In genomic region chr1:131238931-131239381, GRCm38 (mm10) we compare ENCODE assay signal across 9 mouse cellular contexts. TPM values are rescaled to one million over a fixed set of nuclear protein-coding genes. Genes with fewer than 3 reads are reported as not detected.
DNase-seq lines count a peak whose midpoint lies in the region; ATAC-seq and TF ChIP-seq lines count a peak whose summit lies in the region.
"Had no signal": no experiment of that assay in that cellular context is flagged by ENCODE, and none has a peak within 500 bp of the region (broad histone marks: within the 10 kb centered on the region; RNA-seq: fewer than 3 reads in every experiment).

No protein-coding gene starts in this region.

- H3K4me1 ChIP-seq in heart, embryonic 10.5 days: peaks cover 68% of the 10 kb centered on the region
- no peaks in the 10 kb centered on the region for H3K4me1 ChIP-seq in testis, adult 2 months (ENCODE audit: control insufficient read depth, insufficient read depth, low read length)

- H3K36me3 ChIP-seq in heart, embryonic 10.5 days: no peaks in the 10 kb centered on the region
- H3K36me3 ChIP-seq in testis, adult 2 months (ENCODE audit: control insufficient read depth, insufficient read depth, low read length): no peaks in the 10 kb centered on the region
- H3K36me3 ChIP-seq: limb, embryonic 13.5 days had no signal

- no peak overlapping the region for H3K4me3 ChIP-seq in heart, embryonic 10.5 days
- no peak overlapping the region for H3K4me3 ChIP-seq in testis, adult 2 months (ENCODE audit: control insufficient read depth, low read depth, low read length)
- H3K4me3 ChIP-seq: limb, embryonic 13.5 days had no signal

- peak; percentile 45 for ATAC-seq in cerebellum, adult (ENCODE audit: insufficient number of reproducible peaks, low FRiP score, low TSS enrichment)

- 58% methylated on average over 8 of the region's 8 CpGs for WGBS in heart, embryonic 10.5 days

- no peaks in the 10 kb centered on the region for H3K9me3 ChIP-seq in heart, embryonic 10.5 days
- H3K9me3 ChIP-seq: limb, embryonic 13.5 days had no signal

- H3K27me3 ChIP-seq in heart, embryonic 10.5 days (ENCODE audit: insufficient read depth, poor library complexity, severe bottlenecking): peaks cover 27% of the 10 kb centered on the region; the same call in 1 of the 2 replicates
- H3K27me3 ChIP-seq in testis, adult 2 months (ENCODE audit: control insufficient read depth, insufficient read depth, low read length): no peaks in the 10 kb centered on the region

- no peak for TF ChIP-seq CTCF in testis, adult 2 months (IDR thresholded peaks at IDR 0.05; ENCODE audit: control insufficient read depth, insufficient read depth, insufficient replicate concordance, low read depth, low read length)

- H3K27ac ChIP-seq in heart, embryonic 10.5 days: peak overlapping the region; percentile 59
- peak overlapping the region; percentile 19; the same call in 1 of the 2 replicates for H3K27ac ChIP-seq in testis, adult 2 months (ENCODE audit: control insufficient read depth, insufficient read depth, low read depth, low read length)
- H3K27ac ChIP-seq: limb, embryonic 13.5 days had no signal

- TF ChIP-seq POLR2A in testis, adult 2 months (IDR thresholded peaks at IDR 0.05; ENCODE audit: control insufficient read depth, low read depth, low read length): no peak

- no peak for DNase-seq in cerebellum, postnatal 4 days (ENCODE audit: low spot score in 2 of 2)
- peak; percentile 78 for DNase-seq in brain, adult 2 months (ENCODE audit: low read depth, low spot score)
- DNase-seq in heart, embryonic 10.5 days (ENCODE audit: low spot score): no peak
- DNase-seq in kidney, postnatal 25 days: peak; percentile 71 to 80
- DNase-seq in layer of hippocampus, postnatal 10 days (ENCODE audit: low spot score in 2 of 2): no peak
- DNase-seq in layer of hippocampus, adult 9-10 months (ENCODE audit: low spot score): no peak

RNA-seq across cellular contexts. Expression of gene Rassf5, which starts 6.1 kb away (rescaled TPM):
- 44.4 and 64.0 TPM in 2 replicates for polyA plus RNA-seq in heart, embryonic 10.5 days (2016; fragmentation: Nextera tagmentation; extraction: Ambion mirVana)
- polyA plus RNA-seq in testis, adult 2 months (2012; rRNA removed): 1.1 and 1.5 TPM in 2 replicates
- 10 to 100 TPM; 20.0 to 21.0 TPM for total RNA-seq in layer of hippocampus, postnatal 10 days (2021)

RNA-seq across cellular contexts. Expression of gene Ikbke, which starts 40.5 kb away (rescaled TPM):
- polyA plus RNA-seq in heart, embryonic 10.5 days (2016; fragmentation: Nextera tagmentation; extraction: Ambion mirVana): 1.8 and 2.3 TPM in 2 replicates
- 1.4 and 1.9 TPM in 2 replicates for polyA plus RNA-seq in testis, adult 2 months (2012; rRNA removed)
- total RNA-seq in layer of hippocampus, postnatal 10 days (2021): 1 to 10 TPM; 2.5 to 3.6 TPM

Comparison
In these comparisons a context has a peak if more than half of its experiments do, and no peak if none do; other contexts are left out.
1. DNase-seq: peak in brain, adult 2 months (single experiment) and kidney, postnatal 25 days (2 of 2); none in cerebellum, postnatal 4 days (0 of 2), heart, embryonic 10.5 days (single experiment), layer of hippocampus, postnatal 10 days (0 of 2) and layer of hippocampus, adult 9-10 months (single experiment).
2. RNA of gene Rassf5, which starts 6.1 kb away (polyA plus RNA-seq): 44.4 to 64.0 TPM in heart, embryonic 10.5 days; 1.1 to 1.5 TPM in testis, adult 2 months; every median in the first group is over 10 times any median in the second.